Mouse (Mus musculus): ENCODE results near the gene Trdn. TPM values are rescaled to one million over a fixed set of nuclear protein-coding genes. Genes with fewer than 3 reads are reported as not detected.

Trdn gene
- polyA plus RNA-seq, 1 experiment from 2014 or later, result 2.0 TPM

DNA sequence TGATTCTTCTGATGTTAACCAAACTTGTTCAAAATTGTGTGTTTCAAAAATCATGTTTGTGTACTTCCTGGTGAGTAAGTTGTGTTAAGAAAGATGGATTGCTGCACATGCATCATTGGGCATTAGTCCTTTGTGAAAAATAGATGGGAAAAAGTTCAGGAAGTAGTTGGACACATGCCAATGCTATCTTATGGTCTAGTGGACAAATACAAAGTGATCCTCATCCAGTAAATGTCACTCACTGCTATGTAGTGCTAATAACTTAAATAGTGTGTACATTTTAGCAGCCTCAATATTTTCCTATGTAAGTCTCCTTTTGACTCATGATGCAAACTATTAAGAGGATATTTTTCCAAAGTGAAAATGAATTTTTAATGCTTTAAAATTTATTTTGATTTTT lies 27.6 kb downstream of the Trdn start:
- 0 out of 2 replicates have a peak, but pooled peaks have one; percentile 48 for ATAC-seq (ENCODE audit: insufficient read depth, low FRiP score, low TSS enrichment)

DNA sequence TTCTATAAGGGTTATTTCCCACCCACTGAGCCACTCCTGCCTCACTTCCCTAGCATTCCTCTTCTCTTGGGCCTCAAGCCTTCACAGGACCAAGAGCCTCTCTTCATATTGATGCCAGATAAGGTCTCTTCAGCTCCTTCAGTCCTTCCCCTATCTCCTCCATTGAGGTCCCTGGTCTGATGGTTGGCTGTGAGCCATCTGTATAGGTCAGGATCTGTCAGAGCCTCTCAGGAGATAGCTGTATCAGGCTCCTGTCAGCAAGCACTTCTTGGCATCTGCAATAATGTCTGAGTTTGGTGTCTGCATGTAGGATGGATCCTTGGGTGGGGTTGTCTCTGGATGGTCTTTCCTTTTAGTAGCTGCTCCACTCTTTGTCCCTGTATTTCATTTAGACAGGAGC lies 42.7 kb downstream of the Trdn start:
- Histone ChIP-seq H3K36me3 (ENCODE audit: control insufficient read depth, insufficient read depth, low read length) (no peaks in the 10 kb centered on the region), H3K27me3 (ENCODE audit: control insufficient read depth, insufficient read depth, low read length) (no peaks in the 10 kb centered on the region), H3K4me2 (ENCODE audit: low read depth) (no peak overlapping the region), H3K9me3 (ENCODE audit: control insufficient read depth, low read length) (no peaks in the 10 kb centered on the region), H3K27ac (ENCODE audit: low read depth, low read length) (no peak overlapping the region), H3K9ac (ENCODE audit: low read length) (no peak overlapping the region), H3K4me1 (ENCODE audit: control insufficient read depth, insufficient read depth, low read length) (no peaks in the 10 kb centered on the region), H3K4me3 (ENCODE audit: low read depth, low read length) (no peak overlapping the region)
- ATAC-seq (ENCODE audit: insufficient read depth, low FRiP score, low TSS enrichment) (no peak), DNase-seq (ENCODE audit: low spot score) (no peak)

More for the DNA sequence above, 27.6 kb downstream of the Trdn start:
- no peak for DNase-seq (ENCODE audit: low spot score)
- no peaks in the 10 kb centered on the region for H3K9me3 ChIP-seq (ENCODE audit: control insufficient read depth, low read length)
- no peaks in the 10 kb centered on the region for H3K4me1 ChIP-seq (ENCODE audit: control insufficient read depth, insufficient read depth, low read length)
- H3K9ac ChIP-seq (ENCODE audit: low read length), result no peak overlapping the region
- H3K4me2 ChIP-seq (ENCODE audit: low read depth), result no peak overlapping the region
- H3K27me3 ChIP-seq (ENCODE audit: control insufficient read depth, insufficient read depth, low read length), result no peaks in the 10 kb centered on the region
- H3K4me3 ChIP-seq (ENCODE audit: low read depth, low read length), result no peak overlapping the region
- H3K27ac ChIP-seq (ENCODE audit: low read depth, low read length), result no peak overlapping the region
- H3K36me3 ChIP-seq (ENCODE audit: control insufficient read depth, insufficient read depth, low read length), result no peaks in the 10 kb centered on the region

DNA sequence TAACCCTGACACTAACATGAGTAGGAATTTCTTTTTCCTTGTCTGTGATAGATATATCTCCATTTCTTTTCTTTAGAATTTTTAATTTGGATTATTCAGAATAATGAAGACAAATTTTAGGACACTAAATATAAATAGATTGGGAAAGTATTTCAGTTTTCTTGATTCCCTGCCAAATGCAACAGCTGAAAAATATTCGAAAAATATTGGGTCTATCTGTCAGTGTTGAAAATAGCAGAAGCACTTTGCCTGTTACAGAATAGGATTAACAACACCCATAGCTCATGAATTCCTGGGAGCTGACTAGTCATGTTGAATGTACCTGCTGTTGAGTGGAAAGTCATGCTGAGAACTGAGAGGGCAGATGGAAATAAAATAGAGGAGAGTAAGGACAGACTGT lies 64.6 kb downstream of the Trdn start:
- Histone ChIP-seq H3K36me3 (ENCODE audit: control insufficient read depth, insufficient read depth, low read length) (no peaks in the 10 kb centered on the region), H3K4me1 (ENCODE audit: control insufficient read depth, insufficient read depth, low read length) (no peaks in the 10 kb centered on the region), H3K4me3 (ENCODE audit: low read depth, low read length) (no peak overlapping the region), H3K27ac (ENCODE audit: low read depth, low read length) (no peak overlapping the region), H3K9ac (ENCODE audit: low read length) (no peak overlapping the region), H3K27me3 (ENCODE audit: control insufficient read depth, insufficient read depth, low read length) (no peaks in the 10 kb centered on the region), H3K4me2 (ENCODE audit: low read depth) (no peak overlapping the region), H3K9me3 (ENCODE audit: control insufficient read depth, low read length) (no peaks in the 10 kb centered on the region)
- ATAC-seq (ENCODE audit: insufficient read depth, low FRiP score, low TSS enrichment), result no peak
- WGBS, result 92% methylated on average over 1 of the region's 1 CpGs
- DNase-seq (ENCODE audit: low spot score), result no peak

DNA sequence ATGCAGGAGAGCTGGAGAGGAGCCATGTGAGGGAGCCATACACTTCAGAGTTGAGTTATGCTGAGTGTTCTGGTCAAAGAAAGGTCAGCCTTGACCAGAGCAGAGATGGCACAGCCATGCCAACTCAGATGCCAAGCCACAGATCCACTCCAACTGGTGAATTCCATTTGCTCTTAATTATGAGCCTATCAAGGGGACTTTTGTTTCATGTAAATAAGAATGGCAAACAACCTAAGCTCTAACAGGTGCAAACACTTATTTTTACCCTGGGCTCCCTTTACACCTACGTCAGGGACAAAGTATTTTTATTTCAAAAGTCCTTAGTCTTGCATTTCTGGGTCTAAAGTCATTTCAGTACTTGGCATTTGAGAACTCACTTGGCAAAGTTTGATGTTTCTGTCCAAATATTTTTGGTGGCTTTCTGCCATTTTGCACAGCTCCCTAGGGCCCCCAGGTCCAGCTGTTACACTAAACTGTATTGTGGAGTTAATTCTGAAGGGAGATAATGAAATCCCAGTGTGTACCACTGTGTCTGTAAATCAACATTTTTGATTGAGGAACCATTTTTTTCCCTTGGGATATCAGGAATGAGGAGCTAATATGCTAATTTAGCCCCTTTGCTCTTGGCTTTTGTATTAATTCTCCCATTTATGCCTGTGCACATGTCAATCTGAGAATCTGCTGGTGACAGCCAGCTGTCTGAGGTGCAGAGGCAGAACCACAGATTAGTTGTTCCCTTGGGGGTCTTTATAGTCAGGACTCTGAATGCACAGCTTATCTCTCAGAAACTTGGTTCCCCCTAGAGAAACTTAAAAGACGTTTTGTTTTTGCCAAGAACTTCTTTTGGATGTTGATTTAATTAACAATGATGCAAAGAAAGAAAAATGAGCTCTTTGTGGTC lies 99.6 kb downstream of the Trdn start:
- Histone ChIP-seq H3K4me3 (ENCODE audit: low read depth, low read length) (no peak overlapping the region), H3K27me3 (ENCODE audit: control insufficient read depth, insufficient read depth, low read length) (no peaks in the 10 kb centered on the region), H3K27ac (ENCODE audit: low read depth, low read length) (no peak overlapping the region), H3K4me2 (ENCODE audit: low read depth) (no peak overlapping the region), H3K9ac (ENCODE audit: low read length) (no peak overlapping the region), H3K4me1 (ENCODE audit: control insufficient read depth, insufficient read depth, low read length) (no peaks in the 10 kb centered on the region), H3K9me3 (ENCODE audit: control insufficient read depth, low read length) (no peaks in the 10 kb centered on the region), H3K36me3 (ENCODE audit: control insufficient read depth, insufficient read depth, low read length) (no peaks in the 10 kb centered on the region)
- ATAC-seq (ENCODE audit: insufficient read depth, low FRiP score, low TSS enrichment) (no peak), DNase-seq (ENCODE audit: low spot score) (peak; percentile 11)
- WGBS, result 59% methylated on average over 2 of the region's 2 CpGs

DNA sequence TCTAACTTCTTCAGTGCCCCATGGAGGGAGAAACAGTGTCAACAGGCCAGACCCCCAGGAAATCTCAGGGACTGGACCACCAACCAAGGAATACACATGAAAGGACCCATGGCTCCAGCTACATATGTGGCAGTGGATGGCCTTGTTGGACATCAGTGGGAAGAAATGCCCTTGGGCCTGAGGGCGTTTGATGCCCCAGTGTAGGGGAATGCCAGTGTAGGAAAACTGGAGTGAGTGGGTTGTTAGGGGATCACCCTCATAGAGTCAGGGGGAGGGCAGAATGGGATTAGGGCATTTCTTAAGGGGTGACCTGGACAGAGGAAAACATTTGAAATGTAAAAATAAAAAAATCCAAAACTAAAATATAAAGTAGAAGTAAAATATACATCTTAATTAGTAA lies 108.7 kb downstream of the Trdn start:
- no peaks in the 10 kb centered on the region for H3K4me1 ChIP-seq (ENCODE audit: control insufficient read depth, insufficient read depth, low read length)
- no peaks in the 10 kb centered on the region for H3K27me3 ChIP-seq (ENCODE audit: control insufficient read depth, insufficient read depth, low read length)
- no peak overlapping the region for H3K9ac ChIP-seq (ENCODE audit: low read length)
- H3K4me2 ChIP-seq (ENCODE audit: low read depth), result no peak overlapping the region
- WGBS, result 78% methylated on average over 1 of the region's 1 CpGs
- ATAC-seq (ENCODE audit: insufficient read depth, low FRiP score, low TSS enrichment) (no peak), DNase-seq (ENCODE audit: low spot score) (no peak)
- H3K27ac ChIP-seq (ENCODE audit: low read depth, low read length), result no peak overlapping the region
- no peaks in the 10 kb centered on the region for H3K36me3 ChIP-seq (ENCODE audit: control insufficient read depth, insufficient read depth, low read length)
- no peak overlapping the region for H3K4me3 ChIP-seq (ENCODE audit: low read depth, low read length)
- no peaks in the 10 kb centered on the region for H3K9me3 ChIP-seq (ENCODE audit: control insufficient read depth, low read length)

DNA sequence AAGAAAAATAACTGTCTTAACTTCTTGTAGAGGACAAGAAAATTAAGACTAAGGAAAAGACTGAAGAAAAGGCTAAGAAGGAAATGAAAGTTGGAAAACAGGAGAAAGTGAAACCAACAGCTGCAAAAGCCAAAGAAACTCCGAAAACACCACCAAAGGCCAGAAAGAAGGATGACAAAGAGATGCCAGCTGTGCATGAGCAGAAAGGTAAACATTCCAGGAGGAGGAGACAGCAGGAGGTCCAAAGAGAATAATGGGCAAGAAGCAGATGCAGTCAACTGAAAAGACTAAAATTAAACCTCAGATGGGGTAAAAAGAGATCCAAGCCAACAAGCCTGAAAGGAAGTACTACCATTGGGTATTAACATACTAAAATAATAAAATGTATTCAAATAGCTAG lies 115.6 kb downstream of the Trdn start:
- no peak for ATAC-seq (ENCODE audit: insufficient read depth, low FRiP score, low TSS enrichment)
- Histone ChIP-seq H3K9me3 (ENCODE audit: control insufficient read depth, low read length) (no peaks in the 10 kb centered on the region), H3K27ac (ENCODE audit: low read depth, low read length) (no peak overlapping the region), H3K9ac (ENCODE audit: low read length) (no peak overlapping the region), H3K4me1 (ENCODE audit: control insufficient read depth, insufficient read depth, low read length) (no peaks in the 10 kb centered on the region), H3K4me3 (ENCODE audit: low read depth, low read length) (no peak overlapping the region), H3K27me3 (ENCODE audit: control insufficient read depth, insufficient read depth, low read length) (no peaks in the 10 kb centered on the region), H3K36me3 (ENCODE audit: control insufficient read depth, insufficient read depth, low read length) (no peaks in the 10 kb centered on the region), H3K4me2 (ENCODE audit: low read depth) (no peak overlapping the region)
- WGBS, result 6% methylated on average over 1 of the region's 1 CpGs
- DNase-seq (ENCODE audit: low spot score), result no peak

DNA sequence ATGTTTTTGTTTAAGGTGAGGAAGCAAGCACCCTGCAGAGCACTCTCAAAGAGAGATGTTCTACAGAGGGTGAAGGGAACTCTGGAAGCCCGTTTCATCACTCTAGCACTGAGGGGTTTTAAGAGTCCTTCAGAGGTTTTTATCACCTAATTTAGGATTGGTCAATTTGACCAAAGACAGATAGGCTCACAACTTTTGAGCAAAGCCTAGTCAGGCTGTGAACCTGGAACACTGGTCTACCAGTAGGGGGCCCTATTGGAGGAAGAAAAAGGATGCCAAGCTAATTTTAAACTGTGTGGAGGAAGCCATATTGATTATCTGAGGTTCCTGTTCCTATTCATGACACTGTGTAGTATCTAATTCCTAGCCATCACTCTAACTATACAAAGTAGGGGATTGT lies 117.9 kb downstream of the Trdn start:
- no peaks in the 10 kb centered on the region for H3K4me1 ChIP-seq (ENCODE audit: control insufficient read depth, insufficient read depth, low read length)
- H3K4me2 ChIP-seq (ENCODE audit: low read depth), result no peak overlapping the region
- H3K27me3 ChIP-seq (ENCODE audit: control insufficient read depth, insufficient read depth, low read length), result no peaks in the 10 kb centered on the region
- no peak overlapping the region for H3K27ac ChIP-seq (ENCODE audit: low read depth, low read length)
- H3K36me3 ChIP-seq (ENCODE audit: control insufficient read depth, insufficient read depth, low read length), result no peaks in the 10 kb centered on the region
- ATAC-seq (ENCODE audit: insufficient read depth, low FRiP score, low TSS enrichment) (no peak), DNase-seq (ENCODE audit: low spot score) (no peak)
- H3K4me3 ChIP-seq (ENCODE audit: low read depth, low read length), result no peak overlapping the region
- H3K9ac ChIP-seq (ENCODE audit: low read length), result no peak overlapping the region
- WGBS, result 64% methylated on average over 1 of the region's 1 CpGs
- no peaks in the 10 kb centered on the region for H3K9me3 ChIP-seq (ENCODE audit: control insufficient read depth, low read length)

DNA sequence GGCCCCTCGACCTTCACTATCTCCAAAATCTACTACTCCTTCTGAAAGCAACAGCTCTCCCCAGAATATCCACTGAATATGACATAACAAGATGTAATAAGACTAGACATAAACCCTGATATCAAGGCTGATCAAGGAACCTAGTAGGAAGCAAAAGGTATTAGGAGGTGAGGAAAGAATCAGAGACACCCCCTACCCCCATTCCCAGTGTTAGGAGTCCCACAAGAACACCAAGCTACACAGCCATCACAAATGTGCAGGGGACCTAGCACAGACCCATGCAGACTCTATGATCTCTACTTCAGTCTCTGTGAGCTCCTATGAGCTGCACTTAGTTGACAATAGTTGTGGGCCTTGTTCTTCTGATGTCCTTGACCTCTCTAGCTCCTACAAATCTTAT lies 130.1 kb downstream of the Trdn start:
- WGBS, result 69% methylated on average over 1 of the region's 1 CpGs
- Histone ChIP-seq H3K27ac (ENCODE audit: low read depth, low read length) (no peak overlapping the region), H3K4me2 (ENCODE audit: low read depth) (no peak overlapping the region)

DNA sequence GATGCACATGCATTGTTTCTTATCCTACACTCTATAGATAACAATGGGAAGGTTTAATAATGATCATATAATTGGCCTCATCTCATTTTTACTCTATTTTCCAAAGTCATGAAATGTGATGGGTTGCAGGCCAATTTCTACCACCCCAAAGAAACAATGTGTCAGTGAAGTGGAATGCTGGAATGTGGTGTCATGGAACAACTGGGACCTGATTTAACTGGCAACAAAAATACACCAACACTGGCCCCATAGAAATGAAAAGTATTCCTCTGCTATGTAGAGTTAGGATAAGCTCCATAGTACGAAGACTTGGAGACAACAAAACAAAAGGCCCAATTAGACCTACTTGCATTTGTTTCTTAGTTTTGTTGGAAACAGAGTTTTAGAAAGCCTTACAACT lies 173.6 kb downstream of the Trdn start:
- no peak for DNase-seq (ENCODE audit: low spot score)
- WGBS, result 85% methylated on average over 1 of the region's 1 CpGs
- Histone ChIP-seq H3K27me3 (ENCODE audit: control insufficient read depth, insufficient read depth, low read length) (no peaks in the 10 kb centered on the region), H3K9me3 (ENCODE audit: control insufficient read depth, low read length) (no peaks in the 10 kb centered on the region), H3K4me2 (ENCODE audit: low read depth) (no peak overlapping the region), H3K36me3 (ENCODE audit: control insufficient read depth, insufficient read depth, low read length) (no peaks in the 10 kb centered on the region), H3K9ac (ENCODE audit: low read length) (no peak overlapping the region), H3K4me3 (ENCODE audit: low read depth, low read length) (no peak overlapping the region), H3K4me1 (ENCODE audit: control insufficient read depth, insufficient read depth, low read length) (no peaks in the 10 kb centered on the region), H3K27ac (ENCODE audit: low read depth, low read length) (no peak overlapping the region)
- ATAC-seq (ENCODE audit: insufficient read depth, low FRiP score, low TSS enrichment), result no peak

More for the DNA sequence above, 130.1 kb downstream of the Trdn start:
- H3K9ac ChIP-seq (ENCODE audit: low read length), result no peak overlapping the region
- no peak for ATAC-seq (ENCODE audit: insufficient read depth, low FRiP score, low TSS enrichment)
- H3K27me3 ChIP-seq (ENCODE audit: control insufficient read depth, insufficient read depth, low read length), result no peaks in the 10 kb centered on the region
- no peak overlapping the region for H3K4me3 ChIP-seq (ENCODE audit: low read depth, low read length)
- H3K36me3 ChIP-seq (ENCODE audit: control insufficient read depth, insufficient read depth, low read length), result no peaks in the 10 kb centered on the region
- DNase-seq (ENCODE audit: low spot score), result no peak
- no peaks in the 10 kb centered on the region for H3K9me3 ChIP-seq (ENCODE audit: control insufficient read depth, low read length)
- no peaks in the 10 kb centered on the region for H3K4me1 ChIP-seq (ENCODE audit: control insufficient read depth, insufficient read depth, low read length)

Data from neural tube, embryonic 11.5 days (tissue).